Mouse (Mus musculus): ENCODE measurements around the gene Trip10. TPM values are rescaled to one million over a fixed set of nuclear protein-coding genes. Genes with fewer than 3 reads are reported as not detected.
"Not testable (repeated sequence)": the region's sequence is repeated elsewhere in the genome, so short reads cannot be mapped to it uniquely, and the experiment has no call there.

Gene Trip10
- polyA plus RNA-seq, 1 experiment = 0.18 TPM

GRCm38 (mm10) chr17:57264972-57265945, 16.0 kb downstream of the Trip10 start:
- no peak overlapping the region for H3K4me3 ChIP-seq (replicated peaks)
- H3K4me1 ChIP-seq (ENCODE audit: control insufficient read depth) = peaks cover 19% of the 10 kb centered on the region
- TF ChIP-seq TAL1 (IDR thresholded peaks at IDR 0.05; ENCODE audit: low read length) (no peak), GATA1 (IDR thresholded peaks at IDR 0.05; ENCODE audit: low read length) (no peak)

DNA sequence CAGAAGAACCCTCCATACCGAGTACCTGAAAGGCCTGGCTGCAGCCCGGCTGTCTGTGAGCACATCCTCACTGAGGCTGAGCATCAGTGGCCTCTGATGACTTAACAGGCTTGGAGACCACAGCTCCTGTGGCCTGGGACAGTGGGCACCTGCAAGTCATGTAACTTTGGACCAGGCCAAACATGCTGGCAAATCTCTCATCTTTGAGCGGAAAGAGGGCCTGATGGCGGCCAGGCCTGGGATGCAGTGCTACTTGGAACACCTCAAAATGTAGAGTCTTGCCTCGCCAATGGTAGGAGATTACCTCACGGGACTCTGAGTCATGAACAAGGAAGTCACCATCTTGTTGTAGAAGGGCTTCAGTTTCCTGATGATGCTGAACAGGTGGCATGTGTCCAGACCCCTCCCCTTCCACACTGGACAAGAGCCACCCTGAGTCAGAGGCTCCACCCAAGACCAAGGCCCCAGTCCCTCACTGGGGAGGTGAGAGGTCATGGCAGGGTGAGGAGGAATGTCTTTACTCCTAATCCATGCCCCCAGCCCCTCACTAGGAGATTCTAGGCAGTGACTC, 18.4 kb downstream of the Trip10 start:
- peaks cover 16% of the 10 kb centered on the region for H3K4me1 ChIP-seq (ENCODE audit: control insufficient read depth)
- H3K27me3 ChIP-seq (ENCODE audit: control insufficient read depth) = peaks cover 3% of the 10 kb centered on the region; the same call in 1 of the 2 replicates
- H3K36me3 ChIP-seq (ENCODE audit: control insufficient read depth) = peaks cover 3% of the 10 kb centered on the region; the same call in 1 of the 2 replicates
- H3K9me3 ChIP-seq (ENCODE audit: control insufficient read depth, low read length) = no peaks in the 10 kb centered on the region
- no peak overlapping the region for H3K4me3 ChIP-seq (replicated peaks)
- TF ChIP-seq GATA1 (IDR thresholded peaks at IDR 0.05; ENCODE audit: low read length) (no peak), TAL1 (IDR thresholded peaks at IDR 0.05; ENCODE audit: low read length) (no peak)

More at GRCm38 (mm10) chr17:57264972-57265945, 16.0 kb downstream of the Trip10 start:
- Histone ChIP-seq H3K9me3 (ENCODE audit: control insufficient read depth, low read length) (no peaks in the 10 kb centered on the region), H3K27me3 (ENCODE audit: control insufficient read depth) (no peaks in the 10 kb centered on the region), H3K36me3 (ENCODE audit: control insufficient read depth) (peaks cover 3% of the 10 kb centered on the region; the same call in 1 of the 2 replicates)

DNA sequence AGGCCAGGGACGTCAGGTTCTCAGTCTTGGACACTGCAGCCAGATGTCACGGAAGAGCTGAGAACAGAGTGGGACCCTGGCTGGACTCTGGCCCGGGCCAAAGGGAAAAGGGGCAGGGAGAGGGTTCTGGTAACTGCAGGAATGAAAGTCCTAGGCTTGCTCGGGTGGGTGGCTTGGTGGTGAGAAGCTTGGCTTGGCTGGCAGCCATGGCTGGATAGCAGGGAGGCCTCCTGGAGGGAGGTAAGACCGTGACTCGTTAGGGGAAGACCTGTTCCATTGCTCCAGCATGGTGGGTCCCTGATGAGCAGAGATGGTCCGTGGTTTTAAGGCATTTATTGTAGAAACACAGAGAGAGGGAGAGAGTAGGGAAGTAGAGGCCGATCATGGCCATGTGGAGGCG, 22.0 kb downstream of the Trip10 start:
- Histone ChIP-seq H3K4me1 (ENCODE audit: control insufficient read depth) (peaks cover 14% of the 10 kb centered on the region), H3K4me3 (replicated peaks) (no peak overlapping the region)

DNA sequence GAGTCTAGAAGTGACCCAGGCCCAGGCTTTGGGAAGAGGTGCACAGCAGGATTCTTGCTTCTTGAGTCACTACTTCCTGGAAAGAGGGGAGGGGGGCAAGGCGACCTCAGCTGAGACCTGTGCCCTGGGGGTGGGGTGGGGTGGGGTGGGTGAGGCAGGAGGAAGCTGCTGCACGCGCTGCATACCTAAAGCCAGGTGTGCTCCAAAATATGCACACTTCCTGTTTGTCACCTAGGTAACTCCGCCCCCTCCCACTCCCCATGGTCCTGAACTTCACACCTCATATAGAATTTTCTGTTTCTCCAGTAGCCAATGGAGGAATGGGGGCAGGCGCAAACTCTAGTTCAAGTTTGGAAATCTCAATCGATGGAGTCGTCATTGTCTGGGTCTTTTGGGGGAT, 24.6 kb downstream of the Trip10 start:
- no peaks in the 10 kb centered on the region for H3K9me3 ChIP-seq (ENCODE audit: control insufficient read depth, low read length)
- H3K4me3 ChIP-seq (replicated peaks) = no peak overlapping the region
- H3K4me1 ChIP-seq (ENCODE audit: control insufficient read depth) = peaks cover 23% of the 10 kb centered on the region
- H3K36me3 ChIP-seq (ENCODE audit: control insufficient read depth) = no peaks in the 10 kb centered on the region
- TF ChIP-seq GATA1 (IDR thresholded peaks at IDR 0.05; ENCODE audit: low read length) (no peak), TAL1 (IDR thresholded peaks at IDR 0.05; ENCODE audit: low read length) (no peak)
- H3K27me3 ChIP-seq (ENCODE audit: control insufficient read depth) = peaks cover 52% of the 10 kb centered on the region

More for the DNA sequence above, 22.0 kb downstream of the Trip10 start:
- TF ChIP-seq GATA1 (IDR thresholded peaks at IDR 0.05; ENCODE audit: low read length) (no peak), TAL1 (IDR thresholded peaks at IDR 0.05; ENCODE audit: low read length) (no peak)
- Histone ChIP-seq H3K27me3 (ENCODE audit: control insufficient read depth) (peaks cover 37% of the 10 kb centered on the region), H3K9me3 (ENCODE audit: control insufficient read depth, low read length) (no peaks in the 10 kb centered on the region), H3K36me3 (ENCODE audit: control insufficient read depth) (no peaks in the 10 kb centered on the region)

GRCm38 (mm10) chr17:57274686-57275085, 25.4 kb downstream of the Trip10 start:
- Histone ChIP-seq H3K4me3 (replicated peaks) (peak overlapping the region; percentile 59), H3K36me3 (ENCODE audit: control insufficient read depth) (no peaks in the 10 kb centered on the region), H3K27me3 (ENCODE audit: control insufficient read depth) (peaks cover 59% of the 10 kb centered on the region), H3K4me1 (ENCODE audit: control insufficient read depth) (peaks cover 26% of the 10 kb centered on the region), H3K9me3 (ENCODE audit: control insufficient read depth, low read length) (no peaks in the 10 kb centered on the region)
- TF ChIP-seq GATA1 (IDR thresholded peaks at IDR 0.05; ENCODE audit: low read length) (no peak), TAL1 (IDR thresholded peaks at IDR 0.05; ENCODE audit: low read length) (no peak)

GRCm38 (mm10) chr17:57275111-57275996, 26.1 kb downstream of the Trip10 start:
- Histone ChIP-seq H3K27me3 (ENCODE audit: control insufficient read depth) (peaks cover 63% of the 10 kb centered on the region), H3K4me1 (ENCODE audit: control insufficient read depth) (peaks cover 26% of the 10 kb centered on the region), H3K36me3 (ENCODE audit: control insufficient read depth) (no peaks in the 10 kb centered on the region), H3K4me3 (replicated peaks) (peak overlapping the region; percentile 59), H3K9me3 (ENCODE audit: control insufficient read depth, low read length) (no peaks in the 10 kb centered on the region)
- TF ChIP-seq TAL1 (IDR thresholded peaks at IDR 0.05; ENCODE audit: low read length) = no peak
- no peak for TF ChIP-seq GATA1 (IDR thresholded peaks at IDR 0.05; ENCODE audit: low read length)

DNA sequence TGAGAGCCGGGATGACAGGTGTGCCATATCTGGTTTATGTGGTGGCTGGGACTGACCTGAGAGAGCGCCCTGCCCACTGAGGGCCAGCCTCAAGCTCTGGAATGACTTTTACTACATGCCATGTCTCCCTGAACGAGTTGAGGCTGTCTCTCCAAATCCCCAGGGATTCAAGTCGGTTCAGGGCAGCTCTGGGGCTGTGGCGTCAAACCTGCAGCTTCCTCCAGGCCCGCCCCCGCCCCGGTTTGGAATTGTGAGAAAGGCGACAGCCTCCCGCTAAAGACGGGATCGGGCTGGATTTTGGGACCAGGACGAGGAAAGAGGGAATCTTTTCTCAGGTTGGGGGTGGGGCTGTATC, 26.7 kb downstream of the Trip10 start:
- peaks cover 63% of the 10 kb centered on the region for H3K27me3 ChIP-seq (ENCODE audit: control insufficient read depth)
- peaks cover 26% of the 10 kb centered on the region for H3K4me1 ChIP-seq (ENCODE audit: control insufficient read depth)
- TF ChIP-seq TAL1 (IDR thresholded peaks at IDR 0.05; ENCODE audit: low read length) = no peak
- no peaks in the 10 kb centered on the region for H3K9me3 ChIP-seq (ENCODE audit: control insufficient read depth, low read length)
- peak overlapping the region; percentile 59 for H3K4me3 ChIP-seq (replicated peaks)
- H3K36me3 ChIP-seq (ENCODE audit: control insufficient read depth) = no peaks in the 10 kb centered on the region

DNA sequence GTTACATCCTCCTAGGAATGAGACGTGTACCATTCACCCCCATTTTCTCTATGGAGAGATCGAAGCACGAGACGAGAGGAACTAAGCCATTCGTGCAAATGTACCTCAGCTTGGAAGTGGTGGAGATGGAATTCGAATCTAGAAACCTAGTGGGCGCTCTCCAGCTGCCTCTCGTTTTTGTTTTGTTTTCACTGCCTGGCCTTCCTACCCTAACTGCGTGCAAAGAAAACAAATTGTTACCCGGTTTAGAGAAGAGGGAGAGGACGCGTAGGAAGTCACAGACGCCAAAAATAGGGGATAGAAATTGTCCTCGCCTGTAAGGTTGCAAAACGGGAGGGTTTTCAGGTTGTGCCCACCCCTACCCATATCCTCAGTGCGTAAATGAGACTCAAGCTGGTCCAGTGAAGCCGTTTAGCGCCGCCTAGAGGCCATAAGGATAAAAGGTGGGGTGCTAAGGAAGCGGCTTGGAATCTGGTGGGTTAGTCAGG, 27.4 kb downstream of the Trip10 start:
- no peak for TF ChIP-seq GATA1 (IDR thresholded peaks at IDR 0.05; ENCODE audit: low read length)
- TF ChIP-seq TAL1 (IDR thresholded peaks at IDR 0.05; ENCODE audit: low read length) = no peak
- Histone ChIP-seq H3K4me3 (replicated peaks) (peak overlapping the region; percentile 59), H3K9me3 (ENCODE audit: control insufficient read depth, low read length) (no peaks in the 10 kb centered on the region), H3K4me1 (ENCODE audit: control insufficient read depth) (peaks cover 26% of the 10 kb centered on the region), H3K36me3 (ENCODE audit: control insufficient read depth) (no peaks in the 10 kb centered on the region), H3K27me3 (ENCODE audit: control insufficient read depth) (peaks cover 63% of the 10 kb centered on the region)

GRCm38 (mm10) chr17:57277598-57278261, 28.5 kb downstream of the Trip10 start:
- not testable (repeated sequence) for H3K36me3 ChIP-seq (ENCODE audit: control insufficient read depth); H3K4me3 ChIP-seq (replicated peaks); H3K9me3 ChIP-seq (ENCODE audit: control insufficient read depth, low read length)
- H3K27me3 ChIP-seq (ENCODE audit: control insufficient read depth) = peaks cover 60% of the 10 kb centered on the region
- peaks cover 26% of the 10 kb centered on the region for H3K4me1 ChIP-seq (ENCODE audit: control insufficient read depth)

Measured in erythroblast, embryonic 14.5 days (primary cell).